Mouse (Mus musculus) cortical plate, adult 2 months (tissue): ENCODE results near the gene Gm4559. TPM values are rescaled to one million over a fixed set of nuclear protein-coding genes. Genes with fewer than 3 reads are reported as not detected.
A peak's percentile ranks its signal among the peaks of the same experiment; 100 is the strongest.
"Not testable (repeated sequence)": the region's sequence is repeated elsewhere in the genome, so short reads cannot be mapped to it uniquely, and the experiment has no call there.

Source experiments
- H3K27ac ChIP-seq: fragments of 200-500 bp; 2 replicates; pipeline ENCODE4 v1.5.1; 2012; ENCODE audit warnings: low read length, control low read depth, inconsistent platforms; ENCODE audit not compliant: insufficient read depth
- H3K4me1 ChIP-seq: fragments of 200-500 bp; 2 replicates; pipeline ENCODE4 v1.6.1; 2011; ENCODE audit warnings: low read length; ENCODE audit not compliant: control insufficient read depth, insufficient read depth
- H3K4me3 ChIP-seq: fragments of 200-500 bp; 2 replicates; pipeline ENCODE4 v1.5.1; 2011; ENCODE audit warnings: mild to moderate bottlenecking, low read length, control low read depth; ENCODE audit not compliant: insufficient read depth
- CTCF ChIP-seq: fragments of 200-500 bp; IDR thresholded peaks from 2 replicates; pipeline ENCODE4 v1.5.1; 2011; ENCODE audit warnings: mild to moderate bottlenecking, control low read depth, low read length; ENCODE audit not compliant: insufficient read depth; ENCODE audit errors: extremely low read depth
- POLR2A ChIP-seq: fragments of 200-500 bp; IDR thresholded peaks from 2 replicates; pipeline ENCODE4 v1.6.1; 2011; ENCODE audit warnings: mild to moderate bottlenecking, low read length, control low read depth; ENCODE audit not compliant: insufficient read depth; ENCODE audit errors: extremely low read depth
- polyA plus RNA-seq: library from polyadenylated mRNA; depleted of rRNA; stranded (reverse); fragments of >200 nt; gene quantifications from 2 replicates; pipeline ENCODE4 v1.2.3, GENCODE M21; 2012

Gm4559 gene
- polyA plus RNA-seq, 1 experiment = not detected

GRCm38 (mm10) chr7:142303249-142303648, 29.1 kb upstream of the Gm4559 start, which contains the start of gene Krtap5-4:
Gene Krtap5-4, plus strand, starts transcription at chr7:142303549.
- no peak for TF ChIP-seq POLR2A
- no peak for TF ChIP-seq CTCF
- Histone ChIP-seq H3K4me1 (no peaks in the 10 kb centered on the region), H3K27ac (no peak within 1 kb of the TSS), H3K4me3 (no peak within 1 kb of the TSS)

- H3K4me1 ChIP-seq, H3K4me3 ChIP-seq: not testable (repeated sequence)
Measured at GRCm38 (mm10) chr7:142297018-142297417, 22.9 kb upstream of the Gm4559 start, which contains the start of gene Krtap5-1. Gene Krtap5-1, minus strand, starts transcription at chr7:142297118.

GRCm38 (mm10) chr7:142296108-142296507, 21.9 kb upstream of the Gm4559 start:
- not testable (repeated sequence) for H3K4me3 ChIP-seq, H3K27ac ChIP-seq, H3K4me1 ChIP-seq

More at GRCm38 (mm10) chr7:142297018-142297417, 22.9 kb upstream of the Gm4559 start, which contains the start of gene Krtap5-1:
- not testable (repeated sequence) for H3K27ac ChIP-seq

- TF ChIP-seq CTCF = no peak
- no peak for TF ChIP-seq POLR2A
- Histone ChIP-seq H3K4me3 (no peak overlapping the region), H3K27ac (no peak overlapping the region), H3K4me1 (no peaks in the 10 kb centered on the region)
Measured at GRCm38 (mm10) chr7:142295418-142295817, 21.3 kb upstream of the Gm4559 start.

- not testable (repeated sequence) for H3K27ac ChIP-seq, H3K4me1 ChIP-seq, H3K4me3 ChIP-seq
- TF ChIP-seq CTCF = peak; percentile 52
Measured at GRCm38 (mm10) chr7:142293851-142294250, 19.7 kb upstream of the Gm4559 start.

- H3K27ac ChIP-seq, H3K4me1 ChIP-seq, H3K4me3 ChIP-seq: not testable (repeated sequence)
Measured at GRCm38 (mm10) chr7:142285910-142286612, 11.9 kb upstream of the Gm4559 start.

GRCm38 (mm10) chr7:142285130-142285835, 11.1 kb upstream of the Gm4559 start:
- TF ChIP-seq POLR2A (no peak), CTCF (peak; percentile 34; the same call in 1 of the 2 replicates)
- Histone ChIP-seq H3K4me3 (no peak overlapping the region), H3K27ac (no peak overlapping the region), H3K4me1 (no peaks in the 10 kb centered on the region)

GRCm38 (mm10) chr7:142284615-142285080, 10.5 kb upstream of the Gm4559 start:
- Histone ChIP-seq H3K4me1 (no peaks in the 10 kb centered on the region), H3K27ac (no peak overlapping the region), H3K4me3 (peak overlapping the region; percentile 47)
- TF ChIP-seq POLR2A (no peak), CTCF (peak; percentile 49)

GRCm38 (mm10) chr7:142284023-142284591, 9.9 kb upstream of the Gm4559 start:
- H3K4me1 ChIP-seq = no peaks in the 10 kb centered on the region
- H3K27ac ChIP-seq = no peak overlapping the region
- peak overlapping the region; percentile 47 for H3K4me3 ChIP-seq
- TF ChIP-seq POLR2A = no peak
- no peak for TF ChIP-seq CTCF

- H3K4me3 ChIP-seq, H3K27ac ChIP-seq, H3K4me1 ChIP-seq: not testable (repeated sequence)
Measured at GRCm38 (mm10) chr7:142282847-142283246, 8.7 kb upstream of the Gm4559 start.

- H3K4me1 ChIP-seq, H3K27ac ChIP-seq, H3K4me3 ChIP-seq: not testable (repeated sequence)
Measured at GRCm38 (mm10) chr7:142279291-142279690, 5.1 kb upstream of the Gm4559 start.
